In genomic region chr11:75903486-75903885, GRCm38 (mm10) we compare ENCODE assay signal across 10 mouse cellular contexts. TPM values are rescaled to one million over a fixed set of nuclear protein-coding genes. Genes with fewer than 3 reads are reported as not detected.
DNase-seq lines count a peak whose midpoint lies in the region; ATAC-seq and TF ChIP-seq lines count a peak whose summit lies in the region.
"Had no signal": no experiment of that assay in that cellular context is flagged by ENCODE, and none has a peak within 500 bp of the region (broad histone marks: within the 10 kb centered on the region; RNA-seq: fewer than 3 reads in every experiment).

No protein-coding gene starts in this region.

- no peak for DNase-seq in left cerebral cortex, adult 2 months (ENCODE audit: extremely low spot score in 1 of 2, low spot score in 2 of 2)
- DNase-seq in left cerebral cortex, postnatal 10 days (ENCODE audit: extremely low spot score in 1 of 2, low spot score in 2 of 2), result no peak
- DNase-seq in adrenal gland, postnatal 25 days, result peak; percentile 57
- peak; percentile 69 for DNase-seq in kidney, postnatal 10 days
- DNase-seq in testis, postnatal 14 days (ENCODE audit: low spot score), result peak; percentile 30
- DNase-seq in cerebellum, adult 18-20 months, result no peak

- H3K9me3 ChIP-seq in E14TG2a.4 (ENCODE audit: low read length), result no peaks in the 10 kb centered on the region
- H3K9me3 ChIP-seq: lung, embryonic 15.5 days; stomach, embryonic 15.5 days had no signal

- no peaks in the 10 kb centered on the region for H3K36me3 ChIP-seq in E14TG2a.4 (ENCODE audit: insufficient read depth, low read length)
- H3K36me3 ChIP-seq: lung, embryonic 15.5 days; stomach, embryonic 15.5 days had no signal

- no peak; the same call in 1 of the 2 replicates for ATAC-seq in erythroblast, adult 5-6 weeks (replicated peaks; ENCODE audit: low FRiP score, poor library complexity, severe bottlenecking)

- no peak overlapping the region for H3K4me3 ChIP-seq in left cerebral cortex, adult 2 months
- H3K4me3 ChIP-seq in E14TG2a.4 (replicated peaks; ENCODE audit: low read length), result no peak overlapping the region
- H3K4me3 ChIP-seq: lung, embryonic 15.5 days; stomach, embryonic 15.5 days had no signal

- intact Hi-C loops in left cerebral cortex, adult 2 months (cut with DNase I), result loop anchor here (5.0 kb wide), 1 partner anchor 121 kb away; no protein-coding TSS in a partner anchor
- intact Hi-C loops in left cerebral cortex, postnatal 10 days (cut with DNase I), result loop anchor here (5.0 kb wide), 1 partner anchor 121 kb away; no protein-coding TSS in a partner anchor

- TF ChIP-seq CTCF in left cerebral cortex, adult 2 months (IDR thresholded peaks at IDR 0.05), result peak; percentile 58
- peak; percentile 90 for TF ChIP-seq CTCF in E14TG2a.4 (conservative IDR thresholded peaks at IDR 0.05; ENCODE audit: low read length)

- peaks cover 17% of the 10 kb centered on the region for H3K4me1 ChIP-seq in E14TG2a.4 (replicated peaks; ENCODE audit: low read depth, low read length)

- no peak overlapping the region for H3K27ac ChIP-seq in left cerebral cortex, adult 2 months
- H3K27ac ChIP-seq: lung, embryonic 15.5 days had no signal

- peaks cover 29% of the 10 kb centered on the region; the same call in 1 of the 2 replicates for H3K27me3 ChIP-seq in E14TG2a.4 (ENCODE audit: insufficient read depth, low read length)
- H3K27me3 ChIP-seq: lung, embryonic 15.5 days; stomach, embryonic 15.5 days had no signal

RNA-seq across cellular contexts. Expression of gene Rph3al, which starts 34.7 kb away (rescaled TPM):
- 1 to 10 TPM; 2.3 to 2.7 TPM for total RNA-seq in left cerebral cortex, adult 2 months (2021)
- 1 to 10 TPM; 3.1 to 3.8 TPM for total RNA-seq in left cerebral cortex, postnatal 10 days (2021)
- 17.2 and 19.4 TPM in 2 replicates for total RNA-seq in adrenal gland, postnatal 25 days (2021)
- total RNA-seq in erythroblast, adult 5-6 weeks (2015; ENCODE audit: low replicate concordance), result 5.6 and 11.1 TPM in 2 replicates
- 7.5 and 10.3 TPM in 2 replicates for total RNA-seq in erythroblast, adult 5-6 weeks (2017; ENCODE audit: low replicate concordance)

Comparison
In these comparisons a context has a peak if more than half of its experiments do, and no peak if none do; other contexts are left out.
1. DNase-seq: peak in adrenal gland, postnatal 25 days (single experiment), kidney, postnatal 10 days (single experiment) and testis, postnatal 14 days (single experiment); none in left cerebral cortex, adult 2 months (0 of 2), left cerebral cortex, postnatal 10 days (0 of 2) and cerebellum, adult 18-20 months (0 of 2).